Mouse (Mus musculus) ES-E14 (cell line): ENCODE data around the gene Csnk1g2. TPM values are rescaled to one million over a fixed set of nuclear protein-coding genes. Genes with fewer than 3 reads are reported as not detected.
"Not testable (repeated sequence)": the region's sequence is repeated elsewhere in the genome, so short reads cannot be mapped to it uniquely, and the experiment has no call there.

Experiments used
- DNase-seq: peaks from one replicate; pipeline ENCODE4 v3.0.0-alpha.2; 2013; ENCODE audit warnings: low read depth, low spot score
- H3K27ac ChIP-seq: 2 replicates; pipeline ENCODE4 v1.5.1; 2012; ENCODE audit warnings: low read depth, mild to moderate bottlenecking, low read length, moderate library complexity, mixed read lengths; ENCODE audit not compliant: poor library complexity, insufficient read depth, severe bottlenecking
- H3K36me3 ChIP-seq: 2 replicates; pipeline ENCODE4 v1.6.1; 2012; ENCODE audit warnings: mild to moderate bottlenecking, low read length, moderate library complexity, mixed read lengths; ENCODE audit not compliant: control insufficient read depth, poor library complexity, insufficient read depth, severe bottlenecking
- H3K4me1 ChIP-seq, 2 experiments: fragments of 150-350 bp in 1 of 2; sonication (generic) in 1 of 2; 2 replicates each; pipeline ENCODE4 v1.6.1; 2012; ENCODE audit warnings: low read length in 2 of 2, mild to moderate bottlenecking in 1 of 2, mixed read lengths in 1 of 2; ENCODE audit not compliant: control insufficient read depth in 2 of 2, insufficient read depth in 2 of 2, poor library complexity in 1 of 2
- H3K4me3 ChIP-seq, 2 experiments: fragments of 150-350 bp in 1 of 2; sonication (generic) in 1 of 2; 2 replicates each; pipeline ENCODE4 v1.5.1; 2012; ENCODE audit warnings: low read length in 2 of 2, low read depth in 1 of 2, mild to moderate bottlenecking in 1 of 2, mixed read lengths in 1 of 2; ENCODE audit not compliant: insufficient read depth in 1 of 2, poor library complexity in 1 of 2, severe bottlenecking in 1 of 2
- H3K9ac ChIP-seq: 2 replicates; pipeline ENCODE4 v1.6.1; 2012; ENCODE audit warnings: low read depth, mild to moderate bottlenecking, low read length, mixed read lengths; ENCODE audit not compliant: poor library complexity, insufficient read depth, severe bottlenecking
- H3K9me3 ChIP-seq: fragments of 150-350 bp; sonication (generic); 2 replicates; pipeline ENCODE4 v1.6.1; 2012; ENCODE audit warnings: low read depth, mild to moderate bottlenecking, low read length; ENCODE audit not compliant: control insufficient read depth, insufficient read depth
- CHD2 ChIP-seq: IDR thresholded peaks from 2 replicates; pipeline ENCODE4 v1.6.1; 2014; ENCODE audit warnings: mild to moderate bottlenecking, low read depth, low read length, inconsistent platforms
- HCFC1 ChIP-seq: IDR thresholded peaks from 2 replicates; pipeline ENCODE4 v1.6.1; 2012; ENCODE audit warnings: low read length, inconsistent platforms, borderline replicate concordance; ENCODE audit not compliant: insufficient read depth
- MAFK ChIP-seq: IDR thresholded peaks from 2 replicates; pipeline ENCODE4 v1.6.1; 2014; ENCODE audit warnings: mild to moderate bottlenecking, low read depth, low read length, inconsistent platforms; ENCODE audit not compliant: insufficient read depth
- ZC3H11A ChIP-seq: IDR thresholded peaks from 2 replicates; pipeline ENCODE4 v1.6.1; 2012; ENCODE audit warnings: low read depth, mild to moderate bottlenecking, inconsistent platforms, low read length, borderline replicate concordance
- ZNF384 ChIP-seq: IDR thresholded peaks from 2 replicates; pipeline ENCODE4 v1.6.1; 2012; ENCODE audit warnings: low read depth, low read length, inconsistent platforms
- in situ Hi-C, 2 experiments: fragments of 600-800 bp; cut with MboI; formaldehyde crosslinking; loops; one replicate each; pipeline ENCODE4 v1.15.1; 2025; ENCODE audit warnings: low sequenced_read_pairs in 2 of 2, inconsistent platforms in 1 of 2; ENCODE audit not compliant: unreplicated experiment in 2 of 2
- total RNA-seq: library from RNA; depleted of rRNA; stranded (reverse); fragments of 300-350 nt; gene quantifications from 2 replicates; pipeline ENCODE4 v1.2.3, GENCODE M21; 2012

The Csnk1g2 gene
- total RNA-seq, 1 experiment, result 138 TPM

DNA sequence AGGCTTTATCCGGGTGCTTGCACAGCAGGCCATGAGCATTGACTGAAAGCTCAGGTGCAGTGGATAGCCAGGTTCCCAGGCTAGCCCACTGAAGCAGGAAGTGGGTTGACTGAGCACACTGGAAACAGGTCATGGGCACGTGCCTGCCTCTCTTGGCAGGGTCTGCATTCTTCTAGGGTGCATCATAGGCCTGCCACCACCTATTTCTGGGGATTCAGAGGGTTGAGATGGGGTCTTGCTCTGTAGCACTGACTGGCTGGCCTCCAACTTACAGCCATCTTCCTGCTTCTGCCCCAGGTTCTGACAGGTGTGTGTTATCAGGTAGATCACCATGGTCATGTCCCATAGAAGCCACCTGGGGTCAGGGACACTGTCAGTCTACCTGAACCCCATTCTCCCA, 17.6 kb upstream of the Csnk1g2 start:
- H3K4me3 ChIP-seq, result no peak overlapping the region
- H3K27ac ChIP-seq, result no peak overlapping the region
- TF ChIP-seq HCFC1 (no peak), MAFK (no peak), ZNF384 (no peak), ZC3H11A (no peak), CHD2 (no peak)
- H3K36me3 ChIP-seq, result peaks cover 31% of the 10 kb centered on the region
- no peak for DNase-seq
- in situ Hi-C loops, result no loop called here
- H3K9ac ChIP-seq, result no peak overlapping the region
- peaks cover 0 to 21% of the 10 kb centered on the region in 2 experiments; a peak in 1 of 4 replicates for H3K4me1 ChIP-seq
- no peaks in the 10 kb centered on the region for H3K9me3 ChIP-seq

DNA sequence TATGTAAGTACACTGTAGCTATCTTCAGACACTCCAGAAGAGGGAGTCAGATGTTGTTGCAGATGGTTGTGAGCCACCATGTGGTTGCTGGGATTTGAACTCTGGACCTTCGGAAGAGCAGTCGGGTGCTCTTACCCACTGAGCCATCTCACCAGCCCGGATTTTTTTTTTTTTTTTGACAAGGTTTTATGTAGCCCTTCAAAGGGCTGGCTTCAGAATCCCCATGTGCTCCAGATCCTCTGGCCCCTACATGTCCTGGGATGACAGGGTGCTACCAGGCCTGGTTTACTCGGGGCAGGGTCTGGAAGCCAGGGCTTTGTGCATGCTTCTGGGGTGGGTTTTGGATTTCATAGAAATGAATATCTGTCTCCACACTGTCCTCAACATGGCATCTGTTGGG, 16.9 kb upstream of the Csnk1g2 start, which contains the start of gene Gm49322:
Gm49322 (plus strand) TSS at position 301 of the 400 bp plus-strand sequence.
- H3K9me3 ChIP-seq, DNase-seq, in situ Hi-C loops, H3K27ac ChIP-seq: not testable (repeated sequence)
- Histone ChIP-seq H3K9ac (peak within 1 kb of the TSS; percentile 68), H3K4me1 (peaks cover 0 to 21% of the 10 kb centered on the region in 2 experiments; a peak in 1 of 4 replicates), H3K36me3 (peaks cover 31% of the 10 kb centered on the region), H3K4me3 (peak within 1 kb of the TSS; percentile 60 to 61; a peak in 3 of 4 replicates)

DNA sequence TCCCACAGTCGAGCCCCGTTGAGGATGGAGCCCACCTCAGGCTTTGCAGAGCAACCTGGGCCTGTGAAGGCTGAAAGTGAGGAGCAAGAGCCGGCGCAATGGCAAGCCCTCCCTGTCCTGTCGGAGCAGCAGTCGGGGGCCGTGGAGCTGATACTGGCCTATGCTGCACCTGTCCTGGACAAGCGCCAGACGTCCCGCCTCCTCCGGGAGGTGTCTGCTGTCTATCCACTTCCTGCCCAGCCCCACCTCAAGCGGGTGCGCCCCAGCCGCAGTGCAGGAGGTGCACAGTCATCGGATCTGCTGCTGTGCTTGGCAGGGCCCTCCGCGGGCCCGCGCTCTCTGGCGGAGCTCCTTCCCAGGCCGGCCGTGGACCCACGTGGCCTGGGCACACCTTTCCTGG, 16.3 kb upstream of the Csnk1g2 start:
- in situ Hi-C loops, result no loop called here
- peaks cover 32% of the 10 kb centered on the region for H3K36me3 ChIP-seq
- DNase-seq, result no peak
- no peak overlapping the region; the same call in 1 of the 2 replicates for H3K27ac ChIP-seq
- peak overlapping the region; percentile 68 for H3K9ac ChIP-seq
- H3K4me3 ChIP-seq, result peak overlapping the region; percentile 60 to 61; a peak in 3 of 4 replicates
- H3K9me3 ChIP-seq, result no peaks in the 10 kb centered on the region
- TF ChIP-seq MAFK (no peak), CHD2 (no peak), HCFC1 (no peak), ZNF384 (no peak), ZC3H11A (no peak)
- H3K4me1 ChIP-seq, result peaks cover 0 to 21% of the 10 kb centered on the region in 2 experiments; a peak in 1 of 4 replicates

DNA sequence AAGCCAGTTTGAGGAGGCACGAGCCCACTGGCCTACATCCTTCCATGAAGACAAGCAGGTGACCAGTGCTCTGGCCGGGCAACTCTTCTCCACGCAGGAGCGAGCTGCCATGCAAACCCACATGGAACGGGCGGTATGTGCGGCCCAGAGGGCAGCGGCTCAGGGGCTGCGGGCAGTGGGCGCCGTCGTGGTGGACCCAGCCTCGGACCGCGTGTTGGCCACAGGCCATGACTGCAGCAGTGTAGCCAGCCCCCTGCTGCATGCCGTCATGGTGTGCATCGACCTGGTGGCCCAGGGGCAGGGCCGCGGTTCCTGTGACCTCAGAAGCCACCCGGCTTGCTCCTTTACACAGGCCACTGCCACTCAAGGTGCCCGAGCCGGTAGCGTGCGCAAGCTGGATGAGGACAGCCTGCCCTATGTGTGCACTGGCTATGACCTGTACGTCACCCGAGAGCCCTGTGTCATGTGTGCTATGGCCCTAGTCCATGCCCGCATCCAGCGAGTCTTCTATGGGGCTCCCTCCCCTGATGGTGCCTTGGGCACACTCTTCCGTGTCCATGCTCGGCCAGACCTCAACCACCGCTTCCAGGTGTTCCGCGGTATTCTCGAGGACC, 15.8 kb upstream of the Csnk1g2 start:
- no peak for TF ChIP-seq HCFC1
- no peak for DNase-seq
- Histone ChIP-seq H3K9me3 (no peaks in the 10 kb centered on the region), H3K9ac (peak overlapping the region; percentile 68), H3K27ac (no peak overlapping the region; the same call in 1 of the 2 replicates), H3K36me3 (peaks cover 35% of the 10 kb centered on the region), H3K4me1 (peaks cover 0 to 21% of the 10 kb centered on the region in 2 experiments; a peak in 1 of 4 replicates), H3K4me3 (peak overlapping the region; percentile 60 to 61; a peak in 3 of 4 replicates)
- in situ Hi-C loops, result no loop called here

DNA sequence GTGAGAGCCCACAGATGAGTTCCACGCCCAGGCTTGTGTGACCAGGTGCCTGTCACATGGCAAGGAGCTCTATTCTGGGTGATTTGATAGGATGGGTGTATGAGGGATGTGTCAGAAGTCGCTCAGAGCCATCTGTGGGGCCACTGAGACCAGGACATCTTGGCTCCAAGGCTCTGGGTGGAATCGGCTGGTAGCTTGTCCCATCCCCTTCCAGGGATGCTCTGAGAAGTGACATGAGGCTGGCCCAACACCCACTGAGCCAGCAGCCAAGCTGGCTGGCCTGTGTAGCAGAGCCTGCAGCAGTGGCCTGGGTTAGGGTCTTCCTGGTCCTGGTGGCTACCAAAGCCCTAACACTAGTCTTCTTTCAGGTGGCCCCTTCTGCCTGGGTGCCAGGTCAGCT, 14.2 kb upstream of the Csnk1g2 start:
- H3K36me3 ChIP-seq, result peaks cover 44% of the 10 kb centered on the region
- H3K4me3 ChIP-seq, result no peak overlapping the region
- H3K9ac ChIP-seq, result no peak overlapping the region
- DNase-seq, result no peak
- no peak overlapping the region for H3K27ac ChIP-seq
- TF ChIP-seq CHD2, result no peak
- no peak for TF ChIP-seq HCFC1
- no peak for TF ChIP-seq ZNF384
- TF ChIP-seq ZC3H11A, result no peak
- TF ChIP-seq MAFK, result no peak
- H3K9me3 ChIP-seq, result no peaks in the 10 kb centered on the region
- peaks cover 0 to 23% of the 10 kb centered on the region in 2 experiments; a peak in 1 of 4 replicates for H3K4me1 ChIP-seq
- in situ Hi-C loops, result no loop called here
